Mouse (Mus musculus): ENCODE results near the gene Dusp7. TPM values are rescaled to one million over a fixed set of nuclear protein-coding genes. Genes with fewer than 3 reads are reported as not detected.

The Dusp7 gene
- total RNA-seq, 2 experiments from 2014 or later, result 95.1 to 102 TPM

- intact Hi-C loops (cut with DNase I), result loop anchor here (5.0 kb wide), 1 partner anchor 42 kb away; no protein-coding TSS in a partner anchor
- DNase-seq (ENCODE audit: low spot score in 2 of 2), result peak; percentile 58 to 73
These were observed 19.4 kb upstream of the Dusp7 start for GRCm38 (mm10) chr9:106349075-106349474.

- intact Hi-C loops (cut with DNase I), result no loop called here
- DNase-seq (ENCODE audit: low spot score in 2 of 2), result no peak
These were observed 17.3 kb upstream of the Dusp7 start for GRCm38 (mm10) chr9:106351178-106351577.

GRCm38 (mm10) chr9:106353779-106354178 lies 14.7 kb upstream of the Dusp7 start:
- intact Hi-C loops (cut with DNase I), result no loop called here

GRCm38 (mm10) chr9:106354810-106355209 lies 13.6 kb upstream of the Dusp7 start:
- DNase-seq (ENCODE audit: low spot score in 2 of 2), result no peak
- intact Hi-C loops (cut with DNase I), result no loop called here

More at GRCm38 (mm10) chr9:106353779-106354178, 14.7 kb upstream of the Dusp7 start:
- no peak for DNase-seq (ENCODE audit: low spot score in 2 of 2)

GRCm38 (mm10) chr9:106355217-106355974 lies 13.0 kb upstream of the Dusp7 start:
- intact Hi-C loops (cut with DNase I), result no loop called here
- DNase-seq (ENCODE audit: low spot score in 2 of 2), result no peak

GRCm38 (mm10) chr9:106355975-106356286 lies 12.5 kb upstream of the Dusp7 start:
- intact Hi-C loops (cut with DNase I), result no loop called here
- DNase-seq (ENCODE audit: low spot score in 2 of 2), result no peak

- no peak for DNase-seq (ENCODE audit: low spot score in 2 of 2)
- intact Hi-C loops (cut with DNase I), result no loop called here
These were observed 12.0 kb upstream of the Dusp7 start for GRCm38 (mm10) chr9:106356323-106356844.

GRCm38 (mm10) chr9:106357167-106357566 lies 11.3 kb upstream of the Dusp7 start:
- DNase-seq (ENCODE audit: low spot score in 2 of 2), result no peak
- intact Hi-C loops (cut with DNase I), result no loop called here

GRCm38 (mm10) chr9:106359297-106359696 lies 9.1 kb upstream of the Dusp7 start:
- no peak for DNase-seq (ENCODE audit: low spot score in 2 of 2)
- intact Hi-C loops (cut with DNase I), result no loop called here

- intact Hi-C loops (cut with DNase I), result no loop called here
- DNase-seq (ENCODE audit: low spot score in 2 of 2), result no peak
These were observed 7.3 kb upstream of the Dusp7 start for GRCm38 (mm10) chr9:106361140-106361539.

- intact Hi-C loops (cut with DNase I), result no loop called here
- DNase-seq (ENCODE audit: low spot score in 2 of 2), result no peak
These were observed 3.1 kb upstream of the Dusp7 start for GRCm38 (mm10) chr9:106365333-106365732.

GRCm38 (mm10) chr9:106366188-106366587 lies 2.2 kb upstream of the Dusp7 start:
- intact Hi-C loops (cut with DNase I), result no loop called here
- DNase-seq (ENCODE audit: low spot score in 2 of 2), result no peak

GRCm38 (mm10) chr9:106367001-106367400 lies 1.4 kb upstream of the Dusp7 start:
- intact Hi-C loops (cut with DNase I), result no loop called here
- no peak for DNase-seq (ENCODE audit: low spot score in 2 of 2)

GRCm38 (mm10) chr9:106367592-106368111 lies 780 bp upstream of the Dusp7 start:
- intact Hi-C loops (cut with DNase I), result loop anchor here (2.0 kb wide), 1 partner anchor 53 kb away; no protein-coding TSS in a partner anchor
- DNase-seq (ENCODE audit: low spot score in 2 of 2), result peak; percentile 98

GRCm38 (mm10) chr9:106368831-106369501 lies 534 bp downstream of the Dusp7 start:
- intact Hi-C loops (cut with DNase I), result loop anchor here (2.0 kb wide), 1 partner anchor 52 kb away; no protein-coding TSS in a partner anchor
- DNase-seq (ENCODE audit: low spot score in 2 of 2), result peak in 1 of 2 experiments; percentile 62

- DNase-seq (ENCODE audit: low spot score in 2 of 2), result no peak
- intact Hi-C loops (cut with DNase I), result loop anchor here (2.0 to 5.0 kb wide), 2 partner anchors 51 to 63 kb away; no protein-coding TSS in a partner anchor
These were observed 1.5 kb downstream of the Dusp7 start for GRCm38 (mm10) chr9:106369801-106370485.

GRCm38 (mm10) chr9:106370620-106371383 lies 2.4 kb downstream of the Dusp7 start:
- intact Hi-C loops (cut with DNase I), result loop anchor here (5.0 kb wide), 1 partner anchor 64 kb away; no protein-coding TSS in a partner anchor
- DNase-seq (ENCODE audit: low spot score in 2 of 2), result no peak

- intact Hi-C loops (cut with DNase I), result loop anchor here (5.0 kb wide), 1 partner anchor 64 kb away; no protein-coding TSS in a partner anchor
- DNase-seq (ENCODE audit: low spot score in 2 of 2), result peak; percentile 65 to 67
These were observed 2.9 kb downstream of the Dusp7 start for GRCm38 (mm10) chr9:106371384-106371671.

- intact Hi-C loops (cut with DNase I), result loop anchor here (5.0 kb wide), 1 partner anchor 64 kb away; no protein-coding TSS in a partner anchor
- DNase-seq (ENCODE audit: low spot score in 2 of 2), result peak; percentile 76 to 79
These were observed 3.3 kb downstream of the Dusp7 start for GRCm38 (mm10) chr9:106371776-106372175.

All from left cerebral cortex, postnatal 14 days (tissue).